Mouse (Mus musculus) thymus, adult 2 months (tissue): ENCODE data around the gene Sf3a3. TPM values are rescaled to one million over a fixed set of nuclear protein-coding genes. Genes with fewer than 3 reads are reported as not detected.

ENCODE experiments used
- DNase-seq: peaks from one replicate; pipeline ENCODE4 v3.0.0; 2021
- H3K27ac ChIP-seq: fragments of 200-500 bp; 2 replicates; pipeline ENCODE4 v1.5.1; 2012; ENCODE audit warnings: low read length, control low read depth; ENCODE audit not compliant: control insufficient read depth, insufficient read depth
- H3K27me3 ChIP-seq: fragments of 200-500 bp; 2 replicates; pipeline ENCODE4 v1.6.1; 2012; ENCODE audit warnings: mild to moderate bottlenecking, low read length, moderate library complexity, mixed read lengths; ENCODE audit not compliant: control insufficient read depth, insufficient read depth
- H3K36me3 ChIP-seq: fragments of 200-500 bp; 2 replicates; pipeline ENCODE4 v1.6.1; 2012; ENCODE audit warnings: mild to moderate bottlenecking, low read length, moderate library complexity; ENCODE audit not compliant: control insufficient read depth, insufficient read depth
- H3K4me1 ChIP-seq: fragments of 200-500 bp; replicated peaks from 2 replicates; pipeline ENCODE4 v1.6.1; 2012; ENCODE audit warnings: low read length; ENCODE audit not compliant: control insufficient read depth, insufficient read depth
- H3K4me3 ChIP-seq: fragments of 200-500 bp; 2 replicates; pipeline ENCODE4 v1.5.1; 2012; ENCODE audit warnings: mild to moderate bottlenecking, low read length, control low read depth, moderate library complexity; ENCODE audit not compliant: control insufficient read depth, insufficient read depth
- CTCF ChIP-seq: fragments of 200-500 bp; IDR thresholded peaks from 2 replicates; pipeline ENCODE4 v1.5.1; 2012; ENCODE audit warnings: mild to moderate bottlenecking, control low read depth, low read length, moderate library complexity, borderline replicate concordance; ENCODE audit not compliant: control insufficient read depth, poor library complexity, insufficient read depth; ENCODE audit errors: extremely low read depth
- POLR2A ChIP-seq: fragments of 200-500 bp; IDR thresholded peaks from 2 replicates; pipeline ENCODE4 v1.6.1; 2012; ENCODE audit warnings: mild to moderate bottlenecking, low read length, control low read depth, moderate library complexity; ENCODE audit not compliant: control insufficient read depth, poor library complexity, insufficient read depth; ENCODE audit errors: extremely low read depth
- WGBS: fragments of 180-500 bp; shearing (Covaris S2); methylation state at CpG from one replicate; pipeline ENCODE4 v1.1.7; 2018; 5-methylcytosine and 5-hydroxymethylcytosine counted together
- polyA plus RNA-seq: library from polyadenylated mRNA; depleted of rRNA; stranded (reverse); fragments of >200 nt; gene quantifications from 2 replicates; pipeline ENCODE4 v1.2.3, GENCODE M21; 2012

Sf3a3 gene
- polyA plus RNA-seq, 1 experiment, result 25.3 TPM

DNA sequence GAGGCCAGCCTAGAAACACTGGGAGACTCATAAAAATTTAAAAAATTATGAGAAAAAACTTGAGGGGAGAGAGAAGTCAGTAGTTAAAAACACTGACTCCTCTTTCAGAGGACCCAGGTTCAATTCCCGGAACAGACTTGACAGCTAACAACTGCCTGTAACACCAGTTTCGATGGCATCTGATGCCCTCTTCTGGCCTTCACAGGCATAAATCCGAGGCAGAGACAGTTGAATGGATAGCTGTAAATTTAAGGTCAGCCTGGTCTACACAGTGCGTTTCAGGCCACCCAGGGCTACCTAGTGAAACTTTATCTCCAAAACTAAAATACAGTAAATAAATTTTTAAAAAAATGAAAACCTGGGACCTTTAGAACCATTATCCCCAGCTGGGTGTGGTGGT lies 29.6 kb upstream of the Sf3a3 start:
- WGBS, result 84% methylated on average over 4 of the region's 4 CpGs
- H3K27me3 ChIP-seq, result no peaks in the 10 kb centered on the region
- H3K4me1 ChIP-seq, result no peaks in the 10 kb centered on the region
- H3K27ac ChIP-seq, result no peak overlapping the region
- no peak overlapping the region for H3K4me3 ChIP-seq
- H3K36me3 ChIP-seq, result peaks cover 47% of the 10 kb centered on the region
- TF ChIP-seq CTCF, result no peak
- no peak for TF ChIP-seq POLR2A
- no peak for DNase-seq

DNA sequence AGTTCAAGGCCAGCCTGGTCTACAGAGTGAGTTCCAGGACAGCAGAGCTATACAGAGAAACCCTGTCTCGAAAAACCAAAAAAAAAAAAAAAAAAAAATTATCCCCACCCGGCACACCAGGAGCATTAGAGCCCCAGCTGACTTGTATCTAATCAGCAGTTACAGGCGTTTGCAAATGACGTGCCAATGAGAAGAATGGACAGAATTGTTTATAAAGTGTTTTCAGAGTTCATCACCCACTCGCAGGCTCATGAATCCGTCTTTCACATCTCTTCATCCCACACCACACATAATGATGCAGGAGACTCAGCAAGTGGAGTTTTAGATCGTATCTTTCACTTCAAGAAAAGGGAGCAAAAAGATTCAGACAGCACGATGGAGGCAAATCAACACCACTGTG lies 29.1 kb upstream of the Sf3a3 start:
- TF ChIP-seq POLR2A (no peak), CTCF (no peak)
- no peak overlapping the region for H3K4me3 ChIP-seq
- H3K4me1 ChIP-seq, result no peaks in the 10 kb centered on the region
- 96% methylated on average over 8 of the region's 8 CpGs for WGBS
- H3K36me3 ChIP-seq, result peaks cover 42% of the 10 kb centered on the region
- H3K27me3 ChIP-seq, result no peaks in the 10 kb centered on the region
- no peak overlapping the region for H3K27ac ChIP-seq
- DNase-seq, result no peak

DNA sequence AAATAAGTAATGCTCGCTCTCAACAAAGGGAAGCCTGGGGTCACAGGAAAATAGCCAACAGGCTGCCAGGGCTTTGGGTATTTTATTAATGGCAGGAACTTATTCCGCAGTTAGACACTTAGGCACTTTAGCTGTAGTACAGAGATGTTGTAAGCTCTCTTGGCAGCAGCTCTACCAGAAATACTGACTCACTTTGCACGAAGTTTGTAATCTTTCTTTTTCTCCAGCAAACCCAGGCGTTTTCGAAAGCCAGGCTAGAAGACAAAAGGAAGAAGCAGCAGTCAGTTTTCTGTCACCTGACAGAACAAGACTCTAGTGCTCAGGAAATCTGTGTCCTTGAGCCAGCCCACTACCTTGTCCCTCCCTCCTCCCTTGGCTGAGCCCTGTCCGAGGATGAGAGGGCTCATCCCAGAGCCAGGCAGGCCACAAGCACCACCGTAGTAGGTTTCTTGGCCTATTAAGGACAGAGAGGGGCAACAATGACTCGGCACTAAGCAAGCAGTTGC lies 28.6 kb upstream of the Sf3a3 start:
- WGBS, result 84% methylated on average over 8 of the region's 8 CpGs
- Histone ChIP-seq H3K4me3 (no peak overlapping the region), H3K27me3 (no peaks in the 10 kb centered on the region), H3K27ac (no peak overlapping the region), H3K36me3 (peaks cover 37% of the 10 kb centered on the region), H3K4me1 (0 out of 2 replicates have a peak, but pooled peaks cover 2% of the 10 kb centered on the region)
- DNase-seq, result no peak
- no peak for TF ChIP-seq CTCF
- TF ChIP-seq POLR2A, result no peak

DNA sequence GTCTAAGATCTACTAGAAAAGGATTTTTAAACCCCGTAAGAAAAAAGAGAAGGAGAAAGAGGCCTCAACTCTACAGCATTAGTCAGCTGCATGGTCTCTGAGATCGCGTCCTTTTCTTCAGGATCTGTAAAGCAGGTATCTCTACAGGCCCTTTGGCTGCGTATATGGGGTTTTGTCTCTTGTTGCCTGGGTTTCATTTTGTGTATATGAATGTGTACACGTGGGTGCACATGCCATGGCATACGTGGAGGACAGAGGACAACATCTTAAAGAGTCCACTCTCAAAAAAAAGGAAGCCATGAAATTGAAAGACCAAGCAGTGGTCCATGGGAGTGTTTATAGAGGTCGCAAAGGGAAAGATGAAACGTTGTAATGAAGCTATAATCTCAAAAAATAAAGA lies 23.1 kb upstream of the Sf3a3 start:
- no peak for TF ChIP-seq POLR2A
- TF ChIP-seq CTCF, result no peak
- H3K4me1 ChIP-seq, result peaks cover 19% of the 10 kb centered on the region
- H3K36me3 ChIP-seq, result no peaks in the 10 kb centered on the region
- no peaks in the 10 kb centered on the region for H3K27me3 ChIP-seq
- no peak overlapping the region for H3K27ac ChIP-seq
- WGBS, result 72% methylated on average over 8 of the region's 8 CpGs
- H3K4me3 ChIP-seq, result no peak overlapping the region
- no peak for DNase-seq

DNA sequence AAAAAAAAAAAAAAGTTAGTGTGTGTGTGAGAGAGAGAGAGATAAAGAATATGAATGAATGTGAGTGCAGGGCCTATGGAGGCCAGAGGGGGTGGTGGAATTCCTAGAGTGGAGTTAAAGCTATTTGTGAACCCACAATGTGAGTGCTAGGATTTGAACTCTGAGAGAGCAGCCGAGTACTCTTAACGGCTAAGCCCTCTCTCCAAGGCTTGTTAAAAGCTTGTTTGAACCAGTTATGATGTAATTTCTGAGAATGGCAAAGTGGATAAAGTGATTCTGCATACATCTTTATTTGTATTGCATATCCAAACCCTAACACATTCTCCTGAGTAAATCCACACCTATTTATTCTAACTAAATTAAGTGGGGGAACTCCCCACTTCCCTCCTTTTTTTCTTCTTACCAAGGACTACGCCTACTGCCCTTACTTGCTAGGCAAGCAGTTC lies 22.1 kb upstream of the Sf3a3 start:
- H3K4me1 ChIP-seq, result peaks cover 19% of the 10 kb centered on the region
- H3K27me3 ChIP-seq, result no peaks in the 10 kb centered on the region
- H3K27ac ChIP-seq, result no peak overlapping the region
- H3K36me3 ChIP-seq, result no peaks in the 10 kb centered on the region
- no peak overlapping the region for H3K4me3 ChIP-seq
- no peak for DNase-seq
- no peak for TF ChIP-seq POLR2A
- no peak for TF ChIP-seq CTCF
- WGBS, result 70% methylated on average over 3 of the region's 3 CpGs

DNA sequence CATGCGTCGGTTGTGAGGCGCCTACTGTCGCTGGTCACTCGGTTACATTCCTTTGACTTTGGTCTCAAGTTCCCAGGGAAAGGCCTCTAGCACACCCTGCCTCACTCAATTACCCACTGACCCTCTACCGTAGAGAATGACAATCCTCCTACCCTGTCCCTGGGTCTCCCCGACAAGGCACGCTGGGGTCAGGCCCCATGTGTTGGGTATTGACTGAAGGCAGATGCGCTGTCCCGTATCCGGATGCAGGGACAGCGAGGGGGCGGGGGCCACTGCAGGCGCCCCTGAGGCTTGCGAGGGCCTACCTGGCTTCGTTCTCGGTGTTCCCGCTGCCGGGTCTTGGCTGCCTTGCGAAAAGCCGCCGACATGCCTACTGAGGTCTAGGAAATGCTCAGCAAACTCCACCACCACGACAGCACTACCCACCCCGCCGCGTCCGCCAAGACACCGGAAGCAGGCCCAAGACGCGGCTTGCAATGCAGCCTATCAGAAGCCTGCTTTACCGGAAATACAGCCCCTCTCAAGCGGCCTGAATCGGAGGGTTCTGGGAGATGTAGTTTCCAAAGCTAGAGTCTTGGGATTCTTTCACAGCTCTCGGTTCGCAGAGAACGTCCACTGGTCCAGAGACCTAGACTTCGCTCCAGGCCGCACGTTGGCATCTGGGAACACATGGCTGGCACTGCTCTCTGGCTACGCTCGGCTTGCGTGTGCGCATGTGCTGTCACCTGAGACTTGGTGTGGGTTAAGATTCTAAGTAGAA lies 21.3 kb upstream of the Sf3a3 start, which contains the start of gene Utp11:
Gene Utp11, minus strand, starts transcription at position 466 of the 760 bp plus-strand sequence.
- TF ChIP-seq CTCF (peak; percentile 48; the same call in 1 of the 2 replicates), POLR2A (peak; percentile 56; the same call in 1 of the 2 replicates)
- Histone ChIP-seq H3K27ac (no peak within 1 kb of the TSS), H3K4me3 (peak within 1 kb of the TSS; percentile 83), H3K36me3 (no peaks in the 10 kb centered on the region), H3K27me3 (no peaks in the 10 kb centered on the region), H3K4me1 (peaks cover 19% of the 10 kb centered on the region)
- under 1% methylated on average over 43 of the region's 43 CpGs for WGBS
- DNase-seq, result peak; percentile 85

DNA sequence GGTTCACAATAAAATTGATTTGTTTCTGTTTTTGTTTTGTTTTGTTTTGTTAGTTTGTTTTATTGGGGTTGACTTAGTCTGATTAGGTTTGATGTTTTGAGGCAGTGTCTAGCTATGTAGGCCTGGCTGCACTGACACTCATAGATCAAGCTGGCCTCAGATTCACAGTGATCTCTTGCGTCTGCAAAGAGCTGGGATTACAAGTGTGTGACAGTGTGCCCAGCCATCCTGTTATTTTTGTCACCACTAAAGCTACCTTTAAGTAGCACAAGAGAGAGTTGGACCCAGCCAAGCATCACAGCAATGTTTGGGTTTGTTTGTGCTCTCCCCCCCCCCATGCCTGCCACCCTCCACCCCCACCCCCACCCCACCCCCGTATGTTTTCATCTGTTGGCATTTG lies 20.0 kb upstream of the Sf3a3 start:
- H3K36me3 ChIP-seq, result no peaks in the 10 kb centered on the region
- no peak overlapping the region for H3K27ac ChIP-seq
- H3K27me3 ChIP-seq, result no peaks in the 10 kb centered on the region
- no peak for TF ChIP-seq POLR2A
- no peak for TF ChIP-seq CTCF
- no peak overlapping the region for H3K4me3 ChIP-seq
- H3K4me1 ChIP-seq, result peaks cover 19% of the 10 kb centered on the region
- WGBS, result 100% methylated on average over 2 of the region's 2 CpGs
- DNase-seq, result no peak
